Mouse (Mus musculus): ENCODE results near the gene Slc22a4. TPM values are rescaled to one million over a fixed set of nuclear protein-coding genes. Genes with fewer than 3 reads are reported as not detected.
A peak's percentile ranks its signal among the peaks of the same experiment; 100 is the strongest.

Gene Slc22a4
- total RNA-seq (2014; fragmentation: Nextera tagmentation) = 8.4 and 11.5 TPM in 2 replicates
- total RNA-seq (2017) = 1.8 and 4.9 TPM in 2 replicates

GRCm38 (mm10) chr11:54028044-54028951 lies at the start of gene Slc22a4:
Gene Slc22a4 (minus strand): TSS chr11:54028090.
- ATAC-seq (replicated peaks; ENCODE audit: low FRiP score, low TSS enrichment, poor library complexity, severe bottlenecking) = peak; percentile 64

DNA sequence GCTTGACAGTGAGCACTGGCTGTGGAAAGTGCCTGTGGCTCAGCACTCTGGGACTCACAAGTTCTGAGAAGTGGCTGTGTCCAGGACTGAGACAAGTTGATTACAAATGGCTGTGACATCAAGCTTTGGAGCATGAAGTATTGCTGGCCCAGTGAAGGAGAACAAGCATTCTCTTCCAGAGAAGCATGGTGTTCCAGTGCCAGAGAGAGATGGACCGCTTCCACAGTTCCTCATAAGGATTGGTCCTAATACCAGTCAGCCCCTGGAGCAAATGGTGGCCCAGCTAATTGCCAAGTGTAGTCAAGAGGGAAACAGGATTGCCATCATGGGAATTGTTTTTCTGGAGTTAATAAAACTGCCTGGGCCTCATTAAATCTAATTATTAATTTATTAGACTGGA lies 48.2 kb upstream of the Slc22a4 start:
- ATAC-seq (replicated peaks; ENCODE audit: low FRiP score, low TSS enrichment, poor library complexity, severe bottlenecking) = no peak

DNA sequence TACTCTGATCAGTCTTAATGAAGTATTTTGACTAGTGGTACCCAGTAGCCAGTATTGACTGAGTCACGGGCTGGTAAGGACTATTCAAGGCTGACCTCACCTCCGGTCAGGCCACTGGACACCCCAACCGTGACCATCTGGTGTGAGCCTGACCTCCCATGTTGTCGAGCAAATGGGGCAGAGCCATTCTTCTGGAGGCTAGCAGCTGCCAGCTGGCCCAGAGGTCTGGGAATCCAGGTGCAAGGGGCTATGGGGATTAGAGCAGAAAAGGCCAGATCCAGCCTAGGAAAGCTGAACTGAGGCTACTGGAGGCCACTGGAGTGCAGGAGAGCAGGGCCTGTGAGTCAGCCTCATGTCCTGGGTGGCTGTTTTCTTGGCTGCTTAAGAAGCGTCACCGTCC lies 47.5 kb upstream of the Slc22a4 start:
- no peak for ATAC-seq (replicated peaks; ENCODE audit: low FRiP score, low TSS enrichment, poor library complexity, severe bottlenecking)

DNA sequence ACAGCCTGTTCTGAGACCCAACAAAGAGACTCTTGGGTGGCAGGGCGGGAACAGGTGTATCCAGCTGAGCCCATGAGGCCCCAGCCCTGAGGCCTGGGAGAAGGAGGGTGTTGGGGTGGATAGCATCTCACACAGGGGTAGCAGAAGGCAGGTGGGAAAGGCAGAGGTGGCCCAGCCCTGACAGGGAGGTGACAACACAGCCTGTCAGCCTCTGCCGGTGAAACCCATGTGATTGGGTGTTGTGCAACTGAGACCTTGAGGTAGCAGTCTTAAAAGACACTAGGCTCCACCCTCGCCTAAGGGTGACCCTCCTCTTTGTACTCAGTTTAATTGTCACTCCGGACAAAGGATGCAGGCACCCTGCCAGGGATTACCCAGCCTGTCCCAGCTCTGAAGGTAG lies 45.4 kb upstream of the Slc22a4 start:
- ATAC-seq (replicated peaks; ENCODE audit: low FRiP score, low TSS enrichment, poor library complexity, severe bottlenecking) = no peak

- no peak for ATAC-seq (replicated peaks; ENCODE audit: low FRiP score, low TSS enrichment, poor library complexity, severe bottlenecking)
Observed at GRCm38 (mm10) chr11:54071726-54072445, 44.0 kb upstream of the Slc22a4 start.

- no peak for ATAC-seq (replicated peaks; ENCODE audit: low FRiP score, low TSS enrichment, poor library complexity, severe bottlenecking)
Observed at GRCm38 (mm10) chr11:54068520-54069371, 40.9 kb upstream of the Slc22a4 start, which contains the start of gene Pdlim4. Gene Pdlim4 (minus strand): TSS chr11:54069014.

GRCm38 (mm10) chr11:54067996-54068519 lies 40.2 kb upstream of the Slc22a4 start:
- no peak for ATAC-seq (replicated peaks; ENCODE audit: low FRiP score, low TSS enrichment, poor library complexity, severe bottlenecking)

GRCm38 (mm10) chr11:54067318-54067995 lies 39.6 kb upstream of the Slc22a4 start:
- no peak for ATAC-seq (replicated peaks; ENCODE audit: low FRiP score, low TSS enrichment, poor library complexity, severe bottlenecking)

- ATAC-seq (replicated peaks; ENCODE audit: low FRiP score, low TSS enrichment, poor library complexity, severe bottlenecking) = no peak
Observed at GRCm38 (mm10) chr11:54066400-54066799, 38.5 kb upstream of the Slc22a4 start.

- ATAC-seq (replicated peaks; ENCODE audit: low FRiP score, low TSS enrichment, poor library complexity, severe bottlenecking) = no peak
Observed at GRCm38 (mm10) chr11:54065915-54066178, 38.0 kb upstream of the Slc22a4 start.

DNA sequence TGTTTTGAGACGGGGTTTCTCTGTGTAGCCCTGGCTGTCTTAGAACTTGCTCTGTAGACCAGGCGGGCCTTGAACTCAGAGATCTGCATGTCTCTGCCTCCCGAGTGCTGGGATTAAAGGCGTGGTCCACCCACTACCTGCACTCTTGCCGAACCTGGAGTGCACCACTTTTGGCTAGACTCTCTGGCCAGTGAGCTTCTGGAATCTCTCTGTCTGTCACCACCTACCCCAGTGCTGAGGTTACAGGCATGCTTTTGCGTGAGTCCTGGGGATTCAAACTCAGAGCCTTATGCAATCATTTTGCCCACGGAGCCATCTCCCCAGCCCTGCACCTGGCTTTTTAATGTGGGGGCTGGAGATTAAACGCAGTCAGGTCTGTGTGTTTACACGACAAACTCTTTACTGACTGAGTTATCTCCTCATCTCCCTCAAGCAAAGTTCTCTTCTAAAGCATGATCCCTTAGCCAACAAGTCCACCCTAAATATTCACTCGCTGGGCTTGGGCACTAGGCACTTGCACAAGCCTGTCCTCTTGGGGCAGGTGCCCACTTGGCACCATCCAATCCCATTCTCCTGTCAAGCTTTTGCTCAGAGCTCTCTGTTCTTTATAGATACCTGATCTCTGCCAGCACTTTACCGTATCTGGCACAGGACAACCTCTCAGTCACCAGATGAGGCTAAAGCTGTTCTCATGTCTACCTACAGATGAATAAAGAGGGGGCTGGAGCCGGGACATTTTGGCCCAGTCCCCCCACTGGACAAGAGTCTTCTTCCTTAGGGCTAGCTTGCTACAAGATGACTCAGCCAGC lies 37.4 kb upstream of the Slc22a4 start:
- ATAC-seq (replicated peaks; ENCODE audit: low FRiP score, low TSS enrichment, poor library complexity, severe bottlenecking) = no peak

GRCm38 (mm10) chr11:54064412-54064978 lies 36.6 kb upstream of the Slc22a4 start:
- ATAC-seq (replicated peaks; ENCODE audit: low FRiP score, low TSS enrichment, poor library complexity, severe bottlenecking) = no peak

DNA sequence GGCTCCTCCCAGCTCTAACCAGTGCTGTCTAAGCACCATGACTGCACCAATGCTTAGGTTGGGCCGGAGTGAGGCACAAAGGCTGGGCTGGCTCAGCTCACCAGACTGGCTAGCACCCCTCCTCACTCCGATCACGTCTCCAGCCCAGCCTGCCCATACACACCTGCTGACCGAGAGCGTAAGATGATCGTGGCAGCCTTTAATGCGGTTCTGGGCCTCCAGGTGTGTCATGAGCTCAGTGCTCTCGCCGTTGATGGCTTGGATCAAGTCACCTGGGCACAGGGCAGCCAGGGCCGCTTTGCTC lies 35.5 kb upstream of the Slc22a4 start:
- ATAC-seq (replicated peaks; ENCODE audit: low FRiP score, low TSS enrichment, poor library complexity, severe bottlenecking) = no peak

- ATAC-seq (replicated peaks; ENCODE audit: low FRiP score, low TSS enrichment, poor library complexity, severe bottlenecking) = no peak
Observed at GRCm38 (mm10) chr11:54062753-54063471, 35.0 kb upstream of the Slc22a4 start.

DNA sequence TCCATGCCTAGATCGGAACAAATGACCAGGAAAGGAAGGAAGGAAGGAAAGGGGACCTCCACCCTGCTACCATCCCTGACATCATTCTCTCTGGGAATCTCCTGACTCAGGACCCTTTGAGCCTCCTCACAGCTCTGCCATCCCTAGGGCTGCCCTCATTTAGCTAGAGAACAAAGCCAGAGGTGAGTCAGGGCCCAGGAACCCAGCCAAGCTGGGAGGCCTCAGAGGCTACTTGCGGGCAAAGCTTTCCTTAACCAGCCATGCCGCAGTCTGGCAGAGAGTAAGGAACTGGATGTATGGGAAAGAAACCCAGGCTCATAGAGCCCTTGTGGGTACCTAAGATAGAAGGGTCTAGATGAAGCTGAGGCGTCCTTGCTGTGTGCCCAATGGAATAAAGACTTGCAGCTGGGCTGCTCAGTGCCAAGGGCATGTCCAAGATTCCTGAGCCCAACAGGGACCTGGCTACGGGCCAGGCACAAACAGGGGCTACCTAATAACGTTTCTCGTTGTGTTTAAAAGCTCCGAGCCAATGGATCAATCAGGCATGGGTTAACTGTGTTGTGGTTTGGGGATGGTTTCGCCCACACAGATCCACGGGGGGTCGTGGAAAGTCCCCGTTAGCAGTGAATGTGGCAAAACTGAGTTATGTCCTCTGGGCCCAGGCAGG lies 34.3 kb upstream of the Slc22a4 start:
- no peak for ATAC-seq (replicated peaks; ENCODE audit: low FRiP score, low TSS enrichment, poor library complexity, severe bottlenecking)

GRCm38 (mm10) chr11:54060316-54060715 lies 32.4 kb upstream of the Slc22a4 start:
- ATAC-seq (replicated peaks; ENCODE audit: low FRiP score, low TSS enrichment, poor library complexity, severe bottlenecking) = no peak

GRCm38 (mm10) chr11:54059526-54059925 lies 31.6 kb upstream of the Slc22a4 start:
- no peak for ATAC-seq (replicated peaks; ENCODE audit: low FRiP score, low TSS enrichment, poor library complexity, severe bottlenecking)
